Mouse (Mus musculus): ENCODE results near the gene Cblc.
A peak's percentile ranks its signal among the peaks of the same experiment; 100 is the strongest.

The Cblc gene

DNA sequence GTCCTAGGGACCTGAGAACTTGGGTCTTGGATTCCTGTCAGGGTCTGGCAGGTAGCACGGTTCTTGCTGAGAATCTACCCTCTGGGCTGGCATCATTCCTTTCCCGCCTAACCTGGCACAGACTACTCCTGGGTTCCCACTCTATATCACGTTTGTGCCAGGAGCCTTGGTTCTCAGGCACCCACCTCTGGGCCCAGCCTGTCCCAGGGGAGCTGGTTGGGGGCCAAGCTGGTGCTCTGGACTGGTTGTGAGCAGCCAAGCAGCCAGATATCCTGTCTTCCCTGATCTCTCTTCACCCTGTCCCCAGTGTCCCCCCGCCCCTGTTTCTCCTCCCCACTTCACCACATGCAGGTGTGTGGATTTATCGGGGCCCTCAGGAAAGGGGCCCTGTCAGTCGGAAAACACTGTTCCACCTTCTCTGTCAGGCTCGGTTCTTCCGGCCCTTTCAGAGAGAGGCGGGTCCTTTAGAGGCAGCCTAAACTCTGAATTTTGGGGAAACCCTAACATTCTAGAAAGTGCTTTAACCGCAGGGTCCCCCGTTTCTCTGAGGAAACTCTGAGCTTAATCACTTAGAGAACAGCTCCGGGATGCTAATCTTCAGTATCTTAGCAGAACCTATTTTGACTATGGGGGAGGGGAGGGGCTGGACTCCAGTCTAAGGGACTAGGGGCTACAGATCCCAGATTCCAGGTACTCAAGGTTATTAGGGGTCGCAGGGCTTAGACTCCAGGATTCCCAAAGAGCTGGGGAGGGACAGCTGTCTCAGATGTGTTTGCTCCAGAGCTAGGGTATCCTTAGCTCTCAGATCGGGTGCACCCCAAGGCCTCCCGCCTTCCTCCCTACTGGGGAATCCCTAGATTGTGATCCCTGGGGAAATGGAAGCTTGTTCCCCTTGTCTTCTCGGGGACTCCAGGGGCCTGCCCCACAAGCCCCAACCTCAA lies 26.9 kb downstream of the Cblc start:
- H3K4me3 ChIP-seq (replicated peaks; ENCODE audit: low read length) = peak overlapping the region; percentile 83
- peaks cover 74% of the 10 kb centered on the region for H3K4me1 ChIP-seq (replicated peaks; ENCODE audit: low read depth, low read length)
- H3K27me3 ChIP-seq (ENCODE audit: insufficient read depth, low read length) = no peaks in the 10 kb centered on the region
- no peaks in the 10 kb centered on the region for H3K9me3 ChIP-seq (ENCODE audit: low read length)
- H3K36me3 ChIP-seq (ENCODE audit: insufficient read depth, low read length) = peaks cover 31% of the 10 kb centered on the region
- TF ChIP-seq POU5F1 (IDR thresholded peaks at IDR 0.05; ENCODE audit: borderline replicate concordance, low read length) (no peak), CTCF (conservative IDR thresholded peaks at IDR 0.05; ENCODE audit: low read length) (no peak), NANOG (IDR thresholded peaks at IDR 0.05; ENCODE audit: borderline replicate concordance, low read length) (no peak)

DNA sequence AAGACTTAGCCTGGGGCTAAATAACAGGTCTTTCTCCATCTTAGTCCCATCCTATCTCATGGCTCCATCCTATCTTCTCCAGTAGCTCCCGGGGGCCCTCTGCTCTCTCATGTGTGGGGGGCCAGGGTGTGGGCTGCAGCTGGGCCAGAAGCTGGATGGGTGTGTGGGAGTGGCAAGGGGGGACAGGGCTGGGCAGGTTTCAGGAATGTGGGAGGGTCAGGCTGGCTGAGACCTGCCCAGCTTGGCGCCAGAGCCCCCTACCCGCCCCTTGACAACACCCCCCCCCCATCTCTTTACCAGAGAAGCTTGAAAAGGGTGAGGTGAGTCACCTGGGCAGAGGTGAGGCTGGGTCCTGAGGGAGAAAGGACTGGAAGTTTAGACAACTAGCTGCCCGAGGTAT lies 27.6 kb downstream of the Cblc start:
- 0 out of 2 replicates have a peak, but pooled peaks cover 5% of the 10 kb centered on the region for H3K9me3 ChIP-seq (ENCODE audit: low read length)
- H3K4me1 ChIP-seq (replicated peaks; ENCODE audit: low read depth, low read length) = peaks cover 81% of the 10 kb centered on the region
- peaks cover 37% of the 10 kb centered on the region for H3K36me3 ChIP-seq (ENCODE audit: insufficient read depth, low read length)
- no peaks in the 10 kb centered on the region for H3K27me3 ChIP-seq (ENCODE audit: insufficient read depth, low read length)
- H3K4me3 ChIP-seq (replicated peaks; ENCODE audit: low read length) = peak overlapping the region; percentile 83
- TF ChIP-seq POU5F1 (IDR thresholded peaks at IDR 0.05; ENCODE audit: borderline replicate concordance, low read length) (no peak), NANOG (IDR thresholded peaks at IDR 0.05; ENCODE audit: borderline replicate concordance, low read length) (no peak), CTCF (conservative IDR thresholded peaks at IDR 0.05; ENCODE audit: low read length) (no peak)

DNA sequence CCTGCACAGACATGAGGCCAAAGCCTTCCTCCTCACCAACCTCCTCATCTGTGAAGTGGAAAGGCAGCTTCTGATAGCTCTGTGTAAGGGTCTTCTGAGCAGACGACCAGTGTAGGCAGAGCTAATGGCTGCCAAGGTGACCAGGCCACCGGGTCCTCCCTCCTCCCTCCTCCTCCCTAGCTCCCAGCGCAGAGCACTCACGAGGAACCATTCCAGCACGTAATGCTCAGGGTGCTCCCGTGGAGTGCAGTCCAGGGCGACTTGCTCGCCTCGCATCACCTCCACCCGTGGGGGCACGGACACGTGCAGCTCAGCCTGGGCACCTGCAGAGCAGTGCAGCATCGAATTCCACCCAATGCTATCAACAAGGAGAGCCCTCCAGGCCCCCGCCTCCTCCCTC lies 28.4 kb downstream of the Cblc start:
- Histone ChIP-seq H3K4me3 (replicated peaks; ENCODE audit: low read length) (peak overlapping the region; percentile 83), H3K36me3 (ENCODE audit: insufficient read depth, low read length) (peaks cover 45% of the 10 kb centered on the region), H3K4me1 (replicated peaks; ENCODE audit: low read depth, low read length) (peaks cover 83% of the 10 kb centered on the region), H3K9me3 (ENCODE audit: low read length) (0 out of 2 replicates have a peak, but pooled peaks cover 7% of the 10 kb centered on the region), H3K27me3 (ENCODE audit: insufficient read depth, low read length) (no peaks in the 10 kb centered on the region)
- no peak for TF ChIP-seq CTCF (conservative IDR thresholded peaks at IDR 0.05; ENCODE audit: low read length)
- TF ChIP-seq NANOG (IDR thresholded peaks at IDR 0.05; ENCODE audit: borderline replicate concordance, low read length) = no peak
- TF ChIP-seq POU5F1 (IDR thresholded peaks at IDR 0.05; ENCODE audit: borderline replicate concordance, low read length) = no peak

DNA sequence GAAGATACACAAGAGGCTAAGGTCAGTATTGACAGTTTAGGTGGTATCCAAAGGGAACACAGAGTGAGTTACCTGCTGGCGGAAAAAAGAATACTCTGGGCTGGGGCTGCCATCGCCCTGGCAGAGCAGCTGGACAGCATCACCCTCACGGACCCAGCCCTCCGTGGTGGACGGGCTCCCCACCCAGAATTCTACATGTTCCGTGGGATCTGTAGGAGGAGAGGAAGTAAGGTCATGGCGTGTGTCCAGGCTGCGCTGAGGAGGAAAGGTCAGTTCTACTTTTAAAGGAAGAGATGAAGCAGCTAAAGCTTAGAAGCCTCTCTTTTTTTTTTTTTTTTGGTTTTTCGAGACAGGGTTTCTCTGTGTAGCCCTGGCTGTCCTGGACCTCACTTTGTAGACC lies 32.0 kb downstream of the Cblc start:
- Histone ChIP-seq H3K4me1 (replicated peaks; ENCODE audit: low read depth, low read length) (peaks cover 66% of the 10 kb centered on the region), H3K36me3 (ENCODE audit: insufficient read depth, low read length) (peaks cover 69% of the 10 kb centered on the region), H3K9me3 (ENCODE audit: low read length) (peaks cover 12% of the 10 kb centered on the region; the same call in 1 of the 2 replicates), H3K27me3 (ENCODE audit: insufficient read depth, low read length) (no peaks in the 10 kb centered on the region), H3K4me3 (replicated peaks; ENCODE audit: low read length) (no peak overlapping the region)
- TF ChIP-seq CTCF (conservative IDR thresholded peaks at IDR 0.05; ENCODE audit: low read length) (no peak), NANOG (IDR thresholded peaks at IDR 0.05; ENCODE audit: borderline replicate concordance, low read length) (no peak), POU5F1 (IDR thresholded peaks at IDR 0.05; ENCODE audit: borderline replicate concordance, low read length) (no peak)

DNA sequence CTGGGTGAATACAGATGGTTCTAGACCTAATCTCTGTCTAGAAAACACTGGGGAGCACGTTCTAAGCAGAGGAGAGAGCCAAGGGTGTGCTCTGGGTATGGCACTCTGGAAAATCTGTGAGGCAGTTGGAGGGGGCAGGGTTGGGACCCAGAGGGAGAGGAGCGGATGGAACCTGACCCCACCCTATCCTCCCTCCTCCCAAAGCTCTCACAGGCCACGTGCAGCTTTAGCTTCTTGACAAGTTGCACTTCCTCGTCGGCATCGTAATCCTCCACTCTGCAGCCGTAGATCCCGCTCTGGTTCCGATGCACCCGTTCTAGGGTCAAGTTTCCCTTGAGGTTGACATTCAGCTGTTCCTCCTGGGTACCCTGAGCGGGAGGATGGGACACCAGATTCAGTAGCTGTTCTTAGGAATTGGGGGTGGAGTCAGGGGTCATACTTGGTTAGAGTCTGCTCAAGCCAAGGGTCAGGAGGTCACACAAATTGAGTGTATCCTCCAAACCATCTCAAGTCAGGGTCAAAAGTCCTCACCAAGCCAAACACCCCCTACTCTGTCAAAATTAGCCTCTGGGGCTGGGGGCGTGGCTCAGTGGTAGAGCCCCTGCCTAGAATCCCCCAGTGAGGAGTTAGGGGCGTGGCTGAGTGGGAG lies 32.7 kb downstream of the Cblc start:
- TF ChIP-seq CTCF (conservative IDR thresholded peaks at IDR 0.05; ENCODE audit: low read length) (no peak), NANOG (IDR thresholded peaks at IDR 0.05; ENCODE audit: borderline replicate concordance, low read length) (no peak), POU5F1 (IDR thresholded peaks at IDR 0.05; ENCODE audit: borderline replicate concordance, low read length) (no peak)
- Histone ChIP-seq H3K36me3 (ENCODE audit: insufficient read depth, low read length) (peaks cover 72% of the 10 kb centered on the region), H3K4me1 (replicated peaks; ENCODE audit: low read depth, low read length) (peaks cover 66% of the 10 kb centered on the region), H3K4me3 (replicated peaks; ENCODE audit: low read length) (no peak overlapping the region; the same call in 1 of the 2 replicates), H3K9me3 (ENCODE audit: low read length) (peaks cover 12% of the 10 kb centered on the region; the same call in 1 of the 2 replicates), H3K27me3 (ENCODE audit: insufficient read depth, low read length) (no peaks in the 10 kb centered on the region)

DNA sequence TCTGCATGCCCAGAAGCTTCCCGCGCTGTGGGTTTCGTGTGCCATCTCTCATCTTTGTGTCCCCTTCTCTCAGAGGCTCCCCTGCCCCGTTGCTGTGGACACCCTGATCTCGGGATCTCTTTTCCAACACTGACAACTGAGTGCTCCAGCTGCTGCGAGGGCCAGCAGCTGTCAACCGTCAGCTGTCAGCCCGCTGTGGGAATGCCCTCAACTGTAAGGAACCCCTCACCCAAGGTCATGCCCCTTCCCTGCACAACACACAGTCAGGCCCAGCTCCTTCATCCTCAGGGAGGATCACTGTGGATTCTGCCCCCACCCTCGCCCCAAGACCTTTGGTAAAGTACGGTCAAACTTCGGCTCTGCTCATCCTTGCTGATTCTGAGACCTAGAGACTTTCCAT lies 34.3 kb downstream of the Cblc start:
- peaks cover 66% of the 10 kb centered on the region for H3K4me1 ChIP-seq (replicated peaks; ENCODE audit: low read depth, low read length)
- H3K9me3 ChIP-seq (ENCODE audit: low read length) = peaks cover 12% of the 10 kb centered on the region; the same call in 1 of the 2 replicates
- no peak for TF ChIP-seq POU5F1 (IDR thresholded peaks at IDR 0.05; ENCODE audit: borderline replicate concordance, low read length)
- no peak for TF ChIP-seq CTCF (conservative IDR thresholded peaks at IDR 0.05; ENCODE audit: low read length)
- TF ChIP-seq NANOG (IDR thresholded peaks at IDR 0.05; ENCODE audit: borderline replicate concordance, low read length) = no peak
- H3K36me3 ChIP-seq (ENCODE audit: insufficient read depth, low read length) = peaks cover 79% of the 10 kb centered on the region
- no peak overlapping the region for H3K4me3 ChIP-seq (replicated peaks; ENCODE audit: low read length)
- H3K27me3 ChIP-seq (ENCODE audit: insufficient read depth, low read length) = no peaks in the 10 kb centered on the region

DNA sequence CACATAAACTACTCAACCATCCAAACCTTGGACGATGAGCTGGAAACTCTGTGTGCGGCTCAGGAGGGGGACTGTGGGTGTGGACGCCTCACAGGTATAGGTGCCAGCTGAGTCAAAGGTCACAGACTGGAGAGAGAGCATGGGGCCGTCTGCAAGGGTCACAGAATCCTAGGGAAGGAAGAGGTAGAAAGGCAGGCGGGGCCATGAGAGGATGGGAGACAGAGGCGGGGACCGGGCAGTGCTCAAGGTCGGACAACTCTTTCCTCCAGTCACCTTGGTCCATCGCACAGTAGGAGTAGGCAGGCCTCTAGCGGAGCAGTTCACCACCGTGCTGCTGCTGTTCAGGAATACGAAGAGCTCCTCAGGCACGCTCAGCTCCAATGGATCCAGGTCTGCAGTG lies 36.6 kb downstream of the Cblc start:
- H3K4me3 ChIP-seq (replicated peaks; ENCODE audit: low read length) = peak overlapping the region; percentile 17; the same call in 1 of the 2 replicates
- peaks cover 75% of the 10 kb centered on the region for H3K36me3 ChIP-seq (ENCODE audit: insufficient read depth, low read length)
- H3K4me1 ChIP-seq (replicated peaks; ENCODE audit: low read depth, low read length) = peaks cover 68% of the 10 kb centered on the region
- no peak for TF ChIP-seq NANOG (IDR thresholded peaks at IDR 0.05; ENCODE audit: borderline replicate concordance, low read length)
- TF ChIP-seq POU5F1 (IDR thresholded peaks at IDR 0.05; ENCODE audit: borderline replicate concordance, low read length) = no peak
- no peak for TF ChIP-seq CTCF (conservative IDR thresholded peaks at IDR 0.05; ENCODE audit: low read length)
- H3K9me3 ChIP-seq (ENCODE audit: low read length) = peaks cover 14% of the 10 kb centered on the region; the same call in 1 of the 2 replicates
- no peaks in the 10 kb centered on the region for H3K27me3 ChIP-seq (ENCODE audit: insufficient read depth, low read length)

DNA sequence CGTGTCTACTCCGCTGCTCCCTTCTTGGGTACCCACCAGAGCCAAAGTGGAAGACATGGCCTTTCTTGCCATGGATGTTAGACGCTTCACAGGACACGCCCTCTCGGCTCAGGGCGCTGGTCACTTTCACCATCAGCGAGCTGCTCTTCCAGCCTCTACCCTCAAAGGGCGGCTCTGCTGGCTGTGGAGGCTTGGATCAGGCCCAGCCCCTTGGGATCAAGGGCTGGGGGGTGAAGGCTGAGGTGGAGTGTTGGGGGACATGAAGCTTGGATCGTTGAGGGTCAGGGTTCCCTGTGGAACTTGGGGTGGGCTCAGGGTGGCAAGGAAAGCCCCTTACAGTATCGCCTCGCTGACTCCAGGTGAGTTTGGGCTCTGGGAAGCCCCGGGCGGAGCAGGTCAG lies 38.0 kb downstream of the Cblc start:
- Histone ChIP-seq H3K9me3 (ENCODE audit: low read length) (peaks cover 9% of the 10 kb centered on the region; the same call in 1 of the 2 replicates), H3K4me3 (replicated peaks; ENCODE audit: low read length) (peak overlapping the region; percentile 61), H3K27me3 (ENCODE audit: insufficient read depth, low read length) (no peaks in the 10 kb centered on the region), H3K36me3 (ENCODE audit: insufficient read depth, low read length) (peaks cover 63% of the 10 kb centered on the region), H3K4me1 (replicated peaks; ENCODE audit: low read depth, low read length) (peaks cover 66% of the 10 kb centered on the region)
- TF ChIP-seq NANOG (IDR thresholded peaks at IDR 0.05; ENCODE audit: borderline replicate concordance, low read length) = no peak
- TF ChIP-seq CTCF (conservative IDR thresholded peaks at IDR 0.05; ENCODE audit: low read length) = no peak
- TF ChIP-seq POU5F1 (IDR thresholded peaks at IDR 0.05; ENCODE audit: borderline replicate concordance, low read length) = no peak

Measured in E14TG2a.4 (cell line).